Mouse (Mus musculus): ENCODE results near the gene Rogdi.

Gene Rogdi

DNA sequence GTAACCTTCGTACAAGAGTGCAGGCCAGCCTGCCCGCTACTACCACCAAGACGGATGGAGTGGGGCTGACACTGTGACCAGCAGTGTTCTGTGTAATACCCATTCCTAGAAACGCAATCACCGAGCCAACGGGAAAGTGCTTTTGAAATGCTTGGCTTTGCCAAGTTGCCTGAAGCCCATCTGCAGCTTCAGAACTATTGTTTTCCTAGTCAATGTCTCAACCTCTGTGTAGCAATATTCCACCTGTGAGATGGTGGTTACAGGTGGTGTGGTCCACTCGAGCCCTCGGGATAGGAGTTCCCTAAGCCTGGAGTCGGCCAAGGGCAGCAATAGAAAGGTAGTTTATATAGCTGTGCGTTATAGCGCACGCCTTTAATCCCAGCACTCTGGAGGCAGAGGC is 28.6 kb downstream of the Rogdi start:
- DNase-seq: no peak

DNA sequence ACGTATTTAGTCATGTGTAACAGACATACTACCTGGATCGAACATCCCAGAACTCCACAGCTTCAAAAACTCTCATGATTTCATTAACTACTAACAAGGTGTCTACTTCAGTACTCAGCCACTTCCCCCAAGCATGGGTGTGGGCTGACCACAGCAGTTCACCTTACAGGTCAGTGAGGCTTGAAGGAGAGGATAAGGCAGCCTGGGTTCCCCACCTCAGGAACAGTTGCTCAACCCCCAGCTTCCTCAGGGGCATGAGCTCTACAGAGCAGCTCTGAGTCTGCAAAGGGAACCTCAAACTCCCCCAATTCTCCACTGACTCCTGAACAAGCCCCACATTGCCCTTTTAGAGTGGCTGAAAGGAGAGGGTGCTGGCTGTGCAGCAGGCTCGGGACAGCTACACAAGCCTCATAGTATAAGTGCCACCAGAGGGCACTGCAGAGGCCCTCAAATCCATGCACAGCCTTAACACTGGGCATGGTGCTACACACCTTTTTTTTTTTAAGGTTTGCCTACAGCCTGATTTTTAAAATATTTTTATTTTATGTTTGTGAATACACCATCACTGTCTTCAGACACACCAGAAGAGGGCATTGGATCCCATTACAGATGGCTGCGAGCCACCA is 33.5 kb downstream of the Rogdi start:
- DNase-seq: peak; percentile 30

DNA sequence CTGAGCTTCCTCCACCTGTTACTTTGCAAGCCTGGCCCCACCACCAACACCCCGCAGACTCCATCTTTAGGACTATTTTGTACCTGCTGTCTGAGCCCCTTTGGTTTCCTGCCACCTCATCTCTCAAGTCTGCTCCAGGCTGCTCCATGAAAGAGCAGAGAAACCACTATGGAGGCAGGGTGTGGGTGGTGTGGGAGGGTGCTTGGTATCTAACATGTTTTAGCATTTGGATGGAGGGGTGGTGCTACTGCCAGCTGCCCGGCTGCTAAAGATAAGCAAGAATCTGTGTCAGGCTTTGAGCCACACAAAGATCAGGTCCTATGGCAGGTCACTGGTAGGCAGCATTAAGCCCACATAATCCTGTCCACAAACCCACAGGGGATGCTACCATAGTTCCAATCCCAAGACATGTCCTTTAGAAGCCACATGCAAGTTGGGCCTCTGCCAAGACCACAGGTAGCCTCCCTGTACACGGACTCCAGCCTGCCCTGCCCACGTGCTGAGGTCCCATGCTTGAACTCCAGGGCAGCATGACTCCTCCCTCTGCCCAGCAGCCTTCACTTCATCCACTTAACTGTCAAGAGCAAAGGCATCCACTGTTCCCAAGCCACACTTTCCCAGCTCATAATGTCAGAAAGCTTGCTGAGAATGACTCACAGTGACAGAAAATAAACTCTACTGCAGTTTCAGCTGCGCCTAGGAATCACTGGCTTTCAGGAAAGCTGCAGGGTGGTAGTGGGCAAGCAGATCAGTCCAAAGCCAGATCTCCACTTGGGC is 34.9 kb downstream of the Rogdi start:
- peak; percentile 36 for DNase-seq

DNA sequence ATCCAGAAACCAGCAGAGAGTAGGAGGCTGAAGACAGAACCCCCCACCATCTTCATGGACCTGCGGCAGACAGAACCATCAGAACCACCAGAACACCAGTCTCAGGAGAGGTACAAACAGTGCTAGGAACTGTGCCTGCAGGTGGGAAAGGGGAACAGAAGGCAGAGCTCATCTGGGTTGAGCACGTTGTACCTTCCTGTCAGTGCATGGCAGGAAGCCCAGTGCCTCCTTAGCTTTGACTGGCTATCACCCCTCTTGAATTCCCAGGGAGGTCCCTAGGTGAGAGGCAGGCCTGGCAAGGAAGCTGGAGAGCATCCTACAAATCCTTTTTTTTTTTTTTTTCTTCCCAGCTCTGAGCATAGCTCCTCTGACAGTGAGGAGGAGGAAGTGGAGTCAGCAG is 37.2 kb downstream of the Rogdi start:
- no peak for DNase-seq

DNA sequence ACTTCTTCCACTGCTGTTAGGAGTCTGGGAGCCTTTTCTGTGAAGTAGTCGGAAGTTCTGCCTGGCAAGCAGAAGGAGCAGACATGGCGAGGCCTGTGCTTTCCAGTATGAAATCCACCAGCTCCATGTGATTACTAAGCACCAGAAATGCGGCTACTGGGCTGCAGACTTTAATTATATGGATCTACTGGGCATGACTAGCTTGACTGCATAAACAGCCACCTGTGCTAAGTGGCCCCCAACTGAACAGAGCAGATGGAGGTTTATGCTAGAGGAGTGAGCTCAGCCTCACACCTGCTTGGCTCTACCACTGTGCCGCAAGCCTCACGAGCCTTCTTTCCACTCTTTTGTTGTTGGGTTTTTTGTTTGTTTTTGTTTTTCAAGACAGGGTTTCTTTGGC is 38.8 kb downstream of the Rogdi start:
- DNase-seq: no peak

DNA sequence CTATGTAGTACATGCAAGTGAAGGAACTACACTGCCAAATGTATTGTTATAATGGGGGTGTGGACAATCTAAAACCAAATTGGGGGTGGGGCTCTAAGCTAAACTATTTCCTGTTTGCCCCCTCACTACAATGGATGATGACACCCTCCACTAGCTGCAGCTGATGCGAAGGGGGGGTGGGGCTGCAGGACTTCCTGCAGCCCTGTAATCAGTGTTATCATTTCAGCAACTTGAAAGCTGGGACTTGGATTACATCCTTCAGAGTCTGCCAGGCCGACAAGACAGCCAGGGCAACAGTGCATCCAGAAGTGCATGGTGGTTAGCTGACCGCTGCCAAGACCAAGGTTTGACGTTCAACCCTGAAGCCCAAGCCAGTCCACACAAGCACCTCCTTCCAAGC is 41.7 kb downstream of the Rogdi start:
- DNase-seq: no peak

DNA sequence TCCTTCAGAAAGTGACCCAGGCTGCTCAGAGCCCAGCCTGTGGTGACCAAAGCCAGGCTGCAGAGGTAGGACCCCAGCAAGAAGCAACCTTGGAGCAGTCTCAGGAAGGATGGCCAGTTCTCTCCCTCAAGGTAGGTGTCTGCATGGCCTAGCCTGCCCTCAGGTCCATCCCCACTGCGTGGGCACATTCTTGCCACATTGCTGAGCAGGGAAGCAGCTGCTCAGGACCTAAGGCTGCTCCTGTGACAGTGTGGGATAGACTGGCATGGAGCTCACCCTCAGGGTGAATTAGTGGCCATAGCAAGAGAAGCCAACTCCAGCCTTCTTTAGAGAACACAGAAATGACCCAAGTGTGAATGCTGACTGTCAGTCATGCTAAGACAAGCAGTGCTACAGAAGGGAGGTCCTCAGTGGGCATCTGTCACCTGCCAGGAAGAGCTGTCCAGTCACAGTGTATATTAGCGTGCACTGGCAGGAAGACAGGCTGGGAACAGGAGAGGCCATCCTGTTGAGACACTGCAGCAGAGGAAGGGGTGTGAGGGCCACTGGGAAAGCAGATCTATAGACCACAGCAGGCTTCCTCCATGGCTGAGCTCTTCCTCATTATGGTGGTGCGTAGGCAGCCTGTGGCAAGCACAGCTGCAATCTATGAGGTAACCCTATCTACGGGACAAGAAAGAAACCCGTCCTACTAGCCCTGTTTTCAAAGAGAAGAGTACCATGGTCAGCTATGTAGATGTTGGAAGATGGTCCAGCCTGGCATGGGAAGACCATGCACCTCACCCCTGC is 44.1 kb downstream of the Rogdi start:
- no peak for DNase-seq

DNA sequence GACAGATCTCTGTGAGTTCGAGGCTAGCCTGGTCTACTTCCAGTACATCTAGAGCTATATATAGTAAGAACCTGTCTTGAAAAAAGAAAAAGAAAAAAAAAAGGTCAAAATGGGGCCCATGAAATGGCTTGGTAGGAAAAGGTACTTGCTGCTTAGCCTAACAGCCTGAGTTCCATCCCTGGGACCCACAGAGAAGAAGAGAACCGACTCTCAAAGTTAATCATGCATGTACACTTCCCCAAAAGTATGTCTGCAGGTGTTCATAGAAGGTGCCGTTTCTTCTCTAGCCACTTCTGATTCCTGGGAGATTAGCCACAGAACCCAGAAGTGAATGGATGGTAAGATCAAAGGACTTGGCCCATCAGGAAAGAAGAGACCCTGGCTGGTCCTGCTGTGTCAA is 44.9 kb downstream of the Rogdi start:
- DNase-seq: no peak

DNA sequence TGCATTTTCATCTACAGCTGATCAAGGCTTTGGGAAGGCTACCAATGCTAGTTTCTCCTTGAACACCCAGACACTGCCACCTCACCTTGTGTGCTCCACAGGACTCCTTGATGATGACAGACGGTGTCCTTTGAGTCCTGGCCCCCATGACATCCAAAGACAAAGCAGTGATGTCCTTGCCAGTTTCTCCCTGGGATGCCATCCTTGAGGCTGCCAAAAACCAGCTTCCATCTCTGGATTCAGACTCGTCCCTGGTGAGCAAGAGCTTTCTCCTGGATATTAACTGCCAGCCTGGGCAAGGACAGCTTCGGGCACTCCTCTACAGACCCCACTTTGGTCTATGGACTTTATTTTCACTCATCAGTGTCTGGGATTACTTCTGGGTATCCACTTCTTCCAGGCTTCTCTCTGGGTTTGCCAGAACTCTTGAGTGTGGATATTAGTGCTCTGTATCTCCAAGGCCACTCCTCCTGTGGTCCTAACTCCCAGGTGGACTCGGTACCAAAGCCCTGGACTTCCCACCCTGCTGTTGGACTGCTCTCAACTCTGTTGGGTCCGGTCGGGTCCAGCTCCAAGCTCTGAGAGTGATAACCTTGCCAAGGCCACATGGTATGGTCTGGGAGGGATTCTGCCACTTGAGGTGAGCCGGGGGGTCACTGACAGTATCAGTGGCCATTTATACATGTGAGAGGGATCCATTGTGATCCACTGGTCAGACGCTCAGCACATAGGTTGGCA is 47.8 kb downstream of the Rogdi start:
- DNase-seq: no peak

DNA sequence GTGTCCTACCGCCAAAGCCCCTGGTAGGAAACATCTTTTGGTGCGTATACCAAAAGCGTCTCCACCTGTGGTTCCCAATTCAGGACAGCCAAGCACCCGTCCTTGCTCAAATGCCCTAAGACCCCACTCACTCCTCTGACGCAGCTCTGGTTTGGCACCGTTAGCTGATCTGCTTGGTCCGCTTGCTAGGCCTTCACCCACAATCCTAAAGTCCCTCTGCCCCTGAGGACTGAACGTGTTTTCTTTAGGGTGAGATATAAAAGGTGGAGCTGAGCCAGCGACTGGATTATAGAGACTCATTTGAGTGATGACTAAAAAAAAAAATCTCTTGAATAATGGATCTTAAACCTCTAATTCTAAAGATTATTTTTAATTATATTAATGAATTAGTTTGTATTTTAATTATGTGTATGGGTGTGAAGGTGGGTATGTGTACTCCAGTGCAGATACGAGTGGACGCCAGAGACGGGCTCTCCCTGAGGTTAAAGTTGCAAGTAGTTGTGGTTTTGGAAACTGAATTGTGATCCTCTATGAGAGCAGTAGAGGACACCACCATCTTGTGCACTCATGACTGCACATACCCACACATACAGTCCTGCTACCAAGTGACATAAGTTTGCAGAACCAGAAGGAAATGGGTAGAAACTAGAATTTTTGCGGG is 48.5 kb downstream of the Rogdi start:
- no peak for DNase-seq

DNA sequence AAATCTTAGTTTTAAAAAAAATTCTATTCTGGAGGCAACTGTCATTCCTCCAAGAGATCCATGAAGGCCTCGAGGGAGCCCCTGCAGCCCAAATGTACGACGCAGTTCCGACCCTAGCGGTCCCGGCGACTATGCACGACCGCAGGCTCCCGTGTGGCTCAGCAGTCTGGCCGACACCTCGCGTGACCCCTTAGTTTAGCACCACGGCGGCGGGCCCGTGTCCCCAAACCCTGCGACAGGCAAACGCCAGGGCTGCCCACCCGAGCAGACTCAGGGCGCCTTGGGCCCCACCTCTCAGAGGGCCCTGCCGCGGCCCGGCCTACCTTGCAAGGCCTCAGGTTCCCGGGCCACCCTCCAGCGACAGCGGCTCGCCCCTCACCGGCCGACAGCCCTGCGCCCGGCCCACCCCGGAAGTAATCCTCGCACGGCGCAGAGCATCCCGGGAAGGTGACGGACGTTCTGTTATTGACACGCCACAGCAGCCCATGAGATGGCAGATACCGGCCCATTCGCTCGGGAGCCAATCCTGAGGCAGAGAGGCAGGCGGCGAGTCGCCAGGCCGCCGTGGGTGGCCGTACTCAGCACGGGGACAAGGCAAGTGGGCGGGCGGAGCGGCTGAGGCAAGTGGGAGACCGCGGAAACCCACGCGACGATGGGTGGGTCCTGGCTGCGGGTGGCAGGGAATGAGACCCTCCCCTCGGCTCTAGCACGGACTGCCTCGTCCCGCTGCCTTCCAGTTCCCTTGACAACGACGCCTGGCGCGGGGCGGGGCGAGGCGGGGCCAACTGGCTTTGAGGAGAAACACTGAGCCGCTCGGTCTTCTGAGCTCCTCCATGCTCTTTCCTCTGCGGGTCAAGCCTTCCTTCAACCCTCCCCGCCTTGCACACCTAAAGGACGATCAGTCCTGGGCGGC is 49.3 kb downstream of the Rogdi start, which contains the start of gene Anks3:
TSS of gene Anks3 (minus strand) at position 409 of the 913 bp plus-strand sequence.
- DNase-seq: peak; percentile 99

DNA sequence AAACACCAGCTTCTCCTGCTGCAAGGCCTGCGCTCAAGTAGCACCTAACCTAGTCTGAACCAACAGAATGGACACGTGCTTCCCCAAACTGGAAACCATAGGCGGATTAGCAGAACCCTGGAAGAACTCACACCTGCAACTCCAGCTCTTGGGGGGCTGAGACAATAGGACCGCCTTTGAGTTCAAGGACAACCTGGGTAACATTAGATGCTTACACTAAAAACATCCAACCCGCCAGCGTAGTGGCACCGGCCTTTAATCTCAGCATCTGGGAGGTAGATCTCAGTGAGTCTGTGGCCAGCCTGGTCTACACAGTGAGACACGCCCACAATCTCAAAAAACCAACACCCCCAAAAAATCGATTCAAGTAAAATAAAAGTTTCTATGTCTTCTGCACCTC is 50.0 kb downstream of the Rogdi start:
- no peak for DNase-seq

DNA sequence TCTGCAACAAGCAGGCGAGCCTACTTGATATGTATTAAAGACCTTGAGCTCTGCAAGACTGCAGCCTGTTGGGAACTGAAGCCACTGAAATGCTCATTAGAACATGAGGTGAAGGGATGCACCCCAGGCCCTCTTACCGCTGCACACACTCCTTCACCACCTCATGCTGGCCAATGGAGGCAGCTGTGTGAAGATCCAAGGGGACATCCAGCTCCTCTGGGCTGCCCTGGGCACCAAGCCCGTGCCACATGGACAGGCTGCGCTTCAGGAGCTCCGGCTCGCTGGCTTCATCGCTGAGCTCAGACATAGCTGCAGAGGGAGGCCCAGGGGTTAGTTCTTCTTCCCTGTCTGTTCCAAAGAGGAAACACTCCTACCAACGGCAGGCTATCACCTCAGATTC is 53.1 kb downstream of the Rogdi start:
- DNase-seq: no peak

Measured in kidney, adult 11 months (tissue).